Mouse (Mus musculus) cerebellum, adult 9-11 months (tissue): ENCODE measurements around the gene Zfp64.
"Not testable (repeated sequence)": the region's sequence is repeated elsewhere in the genome, so short reads cannot be mapped to it uniquely, and the experiment has no call there.

ENCODE experiments used
- DNase-seq: peaks from one replicate; pipeline ENCODE4 v3.0.0; 2022

The Zfp64 gene

DNA sequence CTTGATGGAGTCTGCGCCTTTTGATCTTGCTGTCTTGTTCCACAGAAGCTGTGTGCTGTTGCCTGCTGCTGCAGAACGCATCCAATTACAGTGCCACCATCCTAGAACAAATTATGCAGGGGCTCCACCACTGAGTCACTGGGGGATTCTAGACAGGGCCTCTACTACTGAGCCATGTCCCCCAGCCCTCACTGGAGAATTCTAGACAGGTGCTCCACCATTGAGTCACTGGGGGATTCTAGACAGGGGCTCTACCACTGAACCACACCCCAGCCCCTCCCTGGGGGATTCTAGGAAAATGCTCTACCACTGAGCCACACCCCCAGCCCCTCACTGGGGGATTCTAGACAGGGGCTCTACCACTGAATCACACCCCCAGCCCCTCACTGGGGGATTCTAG is 63.3 kb downstream of the Zfp64 start:
- no peak for DNase-seq

GRCm38 (mm10) chr2:168884641-168885040 is 70.7 kb downstream of the Zfp64 start:
- DNase-seq = no peak

GRCm38 (mm10) chr2:168882997-168883396 is 72.4 kb downstream of the Zfp64 start:
- DNase-seq = no peak

GRCm38 (mm10) chr2:168881927-168882326 is 73.5 kb downstream of the Zfp64 start:
- DNase-seq = no peak

GRCm38 (mm10) chr2:168879573-168879972 is 75.8 kb downstream of the Zfp64 start:
- DNase-seq = no peak

DNA sequence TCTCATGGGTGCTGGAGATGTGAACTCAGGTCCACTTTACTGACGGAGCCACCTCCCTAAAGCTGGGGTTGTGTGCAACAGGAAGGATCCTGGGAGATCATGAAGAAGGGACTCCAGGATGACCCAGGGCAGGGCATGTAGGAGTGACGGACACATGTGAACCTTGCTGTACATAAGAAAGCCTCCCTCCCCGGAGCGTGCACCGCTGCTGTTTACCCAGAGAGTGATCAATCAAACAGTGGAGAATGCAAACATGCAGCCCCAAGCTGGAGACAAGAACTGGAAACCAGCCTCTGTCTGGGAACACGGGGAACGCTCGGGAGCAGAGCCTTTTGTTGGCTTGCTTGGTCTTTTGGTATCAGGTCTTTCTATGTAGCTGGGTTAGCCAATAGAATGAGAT is 76.7 kb downstream of the Zfp64 start:
- DNase-seq = no peak

- no peak for DNase-seq
Observed at GRCm38 (mm10) chr2:168878158-168878557, 77.2 kb downstream of the Zfp64 start.

DNA sequence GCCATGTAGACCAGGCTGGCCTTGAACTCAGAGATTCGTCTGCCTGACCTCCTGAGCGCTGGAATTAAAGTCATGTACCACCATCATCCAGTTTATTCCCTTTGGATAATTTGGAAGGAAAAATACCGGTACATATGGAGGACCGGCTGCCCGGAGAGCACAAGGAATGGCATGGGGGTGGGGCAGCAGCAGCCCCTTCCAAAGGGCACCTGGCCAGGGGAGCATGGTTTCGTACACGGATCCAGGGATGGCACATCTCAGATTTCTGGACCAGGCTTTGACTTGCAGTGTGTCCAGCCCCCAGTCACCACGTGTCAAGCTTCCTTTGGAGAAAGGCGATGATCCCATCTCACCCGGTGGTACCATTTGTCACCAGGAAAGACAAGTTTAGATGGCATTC is 78.8 kb downstream of the Zfp64 start:
- DNase-seq = no peak

GRCm38 (mm10) chr2:168874498-168874897 is 80.9 kb downstream of the Zfp64 start:
- DNase-seq = no peak

- DNase-seq = no peak
Observed at GRCm38 (mm10) chr2:168871767-168872511, 83.4 kb downstream of the Zfp64 start.

- no peak for DNase-seq
Observed at GRCm38 (mm10) chr2:168870480-168870879, 84.9 kb downstream of the Zfp64 start.

DNA sequence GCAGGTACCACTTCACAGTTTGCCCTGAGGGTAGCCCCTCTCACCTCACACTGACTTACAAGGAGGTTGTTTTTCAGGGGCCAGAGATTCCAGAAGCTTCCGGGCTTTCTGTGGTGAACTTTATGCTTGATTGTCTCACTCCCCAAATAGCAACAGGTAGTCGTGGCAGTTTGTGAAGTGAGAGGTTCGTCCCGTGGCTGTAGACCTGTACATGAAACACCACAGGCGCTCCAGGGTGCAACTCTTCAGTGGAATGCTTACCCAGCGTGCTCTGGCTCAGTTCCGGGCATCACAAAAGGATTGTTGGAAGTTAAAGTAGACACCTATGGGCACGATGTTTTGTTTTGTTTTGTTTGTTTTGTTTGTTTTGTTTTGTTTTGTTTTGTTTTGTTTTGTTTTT is 88.4 kb downstream of the Zfp64 start:
- DNase-seq = no peak

DNA sequence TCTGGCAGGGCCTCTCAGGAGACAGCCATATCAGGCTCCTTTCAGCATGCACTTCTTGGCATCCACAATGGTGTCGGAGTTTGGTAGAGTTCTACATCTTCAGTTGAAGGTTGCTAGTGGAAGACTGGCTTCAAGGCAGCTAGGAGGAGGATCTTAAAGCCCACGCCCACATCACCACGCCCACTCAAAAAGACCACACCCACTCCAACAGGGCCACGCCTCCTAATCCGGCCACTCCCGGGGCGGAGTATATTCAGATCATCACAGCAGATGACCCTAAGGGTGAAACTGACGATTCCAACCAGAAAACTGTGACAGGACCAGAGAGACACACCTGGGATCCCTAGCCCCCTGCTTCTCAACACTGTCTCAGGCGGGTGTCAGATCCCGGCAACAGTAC is 89.0 kb downstream of the Zfp64 start:
- no peak for DNase-seq

GRCm38 (mm10) chr2:168864905-168865304 is 90.5 kb downstream of the Zfp64 start:
- no peak for DNase-seq

DNA sequence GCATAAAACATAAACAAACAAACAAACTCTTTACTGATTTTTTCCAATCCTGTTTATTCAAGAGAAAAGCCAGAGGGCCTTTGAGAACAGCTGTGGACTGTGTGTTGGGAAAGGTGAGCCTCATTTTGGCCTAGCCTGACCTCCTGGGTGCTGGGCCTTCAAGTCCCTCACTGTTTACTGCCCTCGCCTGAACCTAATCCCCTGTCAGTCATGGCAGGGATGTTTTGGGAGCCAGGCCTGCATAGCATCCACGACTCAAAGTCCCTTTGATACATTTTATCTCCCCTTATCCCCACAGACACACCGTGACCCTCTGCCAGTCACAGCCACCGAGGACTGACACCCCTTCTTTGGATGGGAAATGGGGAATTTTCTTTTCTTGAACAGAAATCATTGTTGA is 92.7 kb downstream of the Zfp64 start:
- no peak for DNase-seq

DNA sequence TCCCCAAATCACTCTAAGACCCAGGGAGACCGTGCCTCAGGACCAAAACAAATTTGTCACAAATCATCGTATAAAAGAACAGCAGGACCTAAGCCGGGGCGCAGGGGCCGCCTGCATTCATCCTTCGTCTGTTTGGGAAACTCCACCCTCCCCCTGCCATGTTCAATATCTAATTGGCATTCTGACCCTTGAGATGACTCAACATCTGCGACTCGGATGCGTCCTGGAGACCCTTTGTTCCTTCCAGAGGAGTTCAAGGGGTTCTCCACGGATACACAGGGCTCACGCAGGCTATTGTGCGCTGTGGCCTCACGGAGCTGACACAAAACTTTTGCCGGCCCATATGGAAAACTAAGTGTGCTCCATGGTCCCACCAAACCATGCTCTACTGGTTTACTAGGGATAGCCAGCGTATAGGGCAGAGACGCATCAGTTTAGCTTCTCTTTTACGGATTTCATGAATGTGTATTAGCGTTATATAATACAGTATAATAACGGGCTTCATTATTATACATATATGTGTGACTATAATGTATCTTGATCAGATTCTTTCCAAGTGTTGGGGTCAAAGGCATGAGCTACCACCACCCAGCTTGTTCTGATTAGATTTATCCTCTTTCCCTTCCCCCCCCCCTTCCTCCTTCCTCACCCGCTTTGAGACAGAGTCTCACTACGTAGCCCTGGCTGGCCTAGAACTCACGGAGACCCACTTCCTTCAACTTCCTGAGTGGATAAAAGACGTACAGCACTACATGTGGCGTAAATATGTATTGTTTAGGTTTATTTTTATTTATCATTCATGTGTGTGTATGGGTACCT is 94.3 kb downstream of the Zfp64 start:
- no peak for DNase-seq

DNA sequence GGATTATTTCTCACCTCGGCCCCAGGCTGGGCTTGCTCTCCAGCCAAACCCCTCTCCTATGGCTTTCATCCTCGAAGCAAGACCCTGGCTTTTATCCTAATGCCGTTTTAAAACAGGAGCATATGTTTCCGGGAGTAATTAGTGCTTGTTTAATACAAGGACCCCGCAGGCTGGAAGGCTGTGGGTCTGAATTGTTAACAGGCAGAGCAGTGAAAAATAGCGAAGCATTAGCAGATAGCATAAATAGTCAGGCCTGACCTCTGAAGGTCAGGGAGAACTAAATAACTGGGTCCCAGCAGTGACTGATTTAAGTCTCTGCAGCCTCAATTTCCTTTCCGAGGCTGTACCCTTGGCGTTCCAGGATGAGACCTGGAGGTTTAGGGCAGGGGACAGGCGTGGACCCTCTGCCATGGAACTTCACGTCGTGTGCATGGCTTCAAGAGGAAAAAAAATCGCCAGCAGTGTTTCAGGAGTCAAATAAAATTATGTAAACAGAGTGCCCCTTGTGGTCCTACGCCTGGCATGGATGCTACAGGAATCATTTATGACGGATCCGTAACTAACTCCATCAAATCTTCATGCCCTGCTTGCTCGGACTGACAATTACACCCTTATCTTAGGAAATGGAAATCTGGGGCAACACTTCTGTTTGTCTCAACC is 95.2 kb downstream of the Zfp64 start:
- DNase-seq = no peak

GRCm38 (mm10) chr2:168856638-168857037 is 98.7 kb downstream of the Zfp64 start:
- DNase-seq = no peak

DNA sequence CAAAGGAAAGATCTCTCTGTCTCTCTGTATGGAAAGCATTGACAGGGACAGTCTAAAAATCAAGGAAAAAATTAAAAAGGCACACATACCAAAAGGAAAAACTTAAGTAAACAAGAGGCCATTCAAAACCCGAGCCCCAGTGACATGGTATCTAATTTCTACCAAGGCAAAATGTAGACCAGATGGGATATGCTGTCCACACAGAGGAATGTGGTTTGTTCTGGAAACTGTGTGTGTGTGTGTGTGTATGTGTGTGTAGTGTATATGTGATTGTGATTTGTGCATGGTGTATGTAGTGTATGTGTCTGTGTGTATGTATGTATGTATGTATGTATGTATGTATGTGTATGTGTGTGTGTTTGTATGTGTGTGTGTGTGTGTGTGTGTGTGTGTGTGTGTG is 100.6 kb downstream of the Zfp64 start:
- DNase-seq = no peak

DNA sequence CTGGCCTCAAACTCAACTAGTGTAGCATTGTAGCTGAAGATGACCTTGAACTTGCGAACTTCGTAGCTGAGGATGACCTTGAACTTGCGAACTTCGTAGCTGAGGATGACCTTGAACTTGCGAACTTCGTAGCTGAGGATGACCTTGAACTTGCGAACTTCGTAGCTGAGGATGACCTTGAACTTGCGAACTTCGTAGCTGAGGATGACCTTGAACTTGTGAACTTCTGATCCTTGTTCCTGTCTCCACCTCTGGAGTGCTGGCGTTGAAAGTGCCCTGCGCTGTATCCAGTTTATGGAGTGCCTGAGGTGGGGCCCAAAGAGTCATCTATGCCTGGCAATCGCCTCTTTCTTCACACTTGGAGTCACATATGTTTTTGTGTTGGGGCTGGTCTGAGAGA is 101.5 kb downstream of the Zfp64 start:
- not testable (repeated sequence) for DNase-seq

DNA sequence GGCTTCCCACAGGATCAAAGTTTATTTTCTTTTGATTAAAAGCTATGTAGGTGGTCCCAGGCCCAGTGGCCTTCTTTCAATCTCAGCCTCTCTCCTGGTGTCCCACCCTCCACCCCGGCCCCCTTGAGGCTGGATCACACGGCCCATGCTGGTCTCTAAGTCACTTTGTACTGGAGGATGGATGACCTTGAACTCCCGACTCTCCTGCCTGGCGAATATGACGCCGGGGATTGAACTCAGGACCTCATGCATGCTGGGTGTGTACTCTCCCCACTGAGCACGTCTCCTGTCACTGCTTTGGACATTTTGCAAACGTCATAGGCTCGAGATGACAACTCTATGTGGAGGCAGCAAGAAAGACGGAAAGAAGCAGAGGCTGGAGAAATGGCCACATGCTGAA is 103.8 kb downstream of the Zfp64 start:
- no peak for DNase-seq

- DNase-seq = no peak
Observed at GRCm38 (mm10) chr2:168848553-168848952, 106.8 kb downstream of the Zfp64 start.

GRCm38 (mm10) chr2:168846180-168846720 is 109.1 kb downstream of the Zfp64 start:
- no peak for DNase-seq
